Mouse (Mus musculus) ES-Bruce4 (cell line): ENCODE data around the gene Zfp593. TPM values are rescaled to one million over a fixed set of nuclear protein-coding genes. Genes with fewer than 3 reads are reported as not detected.
"Not testable (repeated sequence)": the region's sequence is repeated elsewhere in the genome, so short reads cannot be mapped to it uniquely, and the experiment has no call there.

ENCODE experiments used
- H3K27ac ChIP-seq: 2 replicates; pipeline ENCODE4 v1.5.1; 2012; ENCODE audit warnings: low read length, inconsistent platforms; ENCODE audit not compliant: insufficient read depth
- H3K27me3 ChIP-seq: 2 replicates; pipeline ENCODE4 v1.6.1; 2012; ENCODE audit warnings: mild to moderate bottlenecking, low read length, inconsistent platforms; ENCODE audit not compliant: control insufficient read depth, poor library complexity, insufficient read depth, severe bottlenecking
- H3K36me3 ChIP-seq: 2 replicates; pipeline ENCODE4 v1.6.1; 2012; ENCODE audit warnings: inconsistent platforms, mild to moderate bottlenecking, low read length, moderate library complexity; ENCODE audit not compliant: control insufficient read depth, poor library complexity, insufficient read depth, severe bottlenecking
- H3K4me1 ChIP-seq: one replicate; pipeline ENCODE4 v1.8.1; 2011; ENCODE audit warnings: low read length; ENCODE audit not compliant: control insufficient read depth, insufficient read depth
- H3K4me3 ChIP-seq: 2 replicates; pipeline ENCODE4 v1.5.1; 2011; ENCODE audit warnings: low read depth, mild to moderate bottlenecking, low read length
- H3K9ac ChIP-seq: 2 replicates; pipeline ENCODE4 v1.6.1; 2012; ENCODE audit warnings: low read depth, mild to moderate bottlenecking, inconsistent platforms; ENCODE audit not compliant: poor library complexity, severe bottlenecking
- H3K9me3 ChIP-seq: replicated peaks from 2 replicates; pipeline ENCODE4 v1.6.1; 2012; ENCODE audit warnings: mild to moderate bottlenecking, low read length, inconsistent platforms; ENCODE audit not compliant: control insufficient read depth, poor library complexity, insufficient read depth, severe bottlenecking
- CTCF ChIP-seq: IDR thresholded peaks from one replicate; pipeline ENCODE4 v1.8.1; 2011; ENCODE audit warnings: low read depth, low read length
- EP300 ChIP-seq: IDR thresholded peaks from 2 replicates; pipeline ENCODE4 v1.6.1; 2011; ENCODE audit warnings: low read depth, low read length; ENCODE audit not compliant: insufficient read depth
- POLR2A ChIP-seq: IDR thresholded peaks from one replicate; pipeline ENCODE4 v1.8.1; 2011; ENCODE audit warnings: low read length; ENCODE audit not compliant: insufficient read depth
- polyA plus RNA-seq: library from polyadenylated mRNA; stranded (reverse); fragments of >200 nt; gene quantifications from 2 replicates; pipeline ENCODE4 v1.2.4, GENCODE M21; 2011; ENCODE audit warnings: low read depth; ENCODE audit not compliant: missing spikeins, insufficient read depth, insufficient read length

The Zfp593 gene
- polyA plus RNA-seq, 1 experiment = 17.2 TPM

DNA sequence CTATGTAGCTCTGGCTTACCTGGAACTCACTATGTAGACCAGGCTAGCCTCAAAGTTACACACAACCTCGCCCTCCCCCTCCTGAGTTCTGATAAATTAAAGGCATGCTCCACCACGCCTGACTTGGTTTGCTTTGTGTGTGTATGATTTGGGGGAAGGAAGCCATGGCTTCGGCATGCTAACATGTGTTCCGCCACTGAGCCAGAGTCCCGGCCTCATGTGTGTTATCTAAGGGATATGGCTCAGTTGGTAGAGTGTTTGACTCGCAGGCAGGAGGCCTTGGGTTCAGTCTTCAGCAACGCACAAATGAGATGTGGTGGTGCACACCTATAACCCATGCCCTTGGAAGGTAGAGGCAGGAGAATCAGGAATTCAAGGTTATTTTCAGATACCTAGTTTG, 26.6 kb upstream of the Zfp593 start:
- no peak for TF ChIP-seq POLR2A
- no peak for TF ChIP-seq EP300
- TF ChIP-seq CTCF = no peak
- no peak overlapping the region for H3K4me3 ChIP-seq

DNA sequence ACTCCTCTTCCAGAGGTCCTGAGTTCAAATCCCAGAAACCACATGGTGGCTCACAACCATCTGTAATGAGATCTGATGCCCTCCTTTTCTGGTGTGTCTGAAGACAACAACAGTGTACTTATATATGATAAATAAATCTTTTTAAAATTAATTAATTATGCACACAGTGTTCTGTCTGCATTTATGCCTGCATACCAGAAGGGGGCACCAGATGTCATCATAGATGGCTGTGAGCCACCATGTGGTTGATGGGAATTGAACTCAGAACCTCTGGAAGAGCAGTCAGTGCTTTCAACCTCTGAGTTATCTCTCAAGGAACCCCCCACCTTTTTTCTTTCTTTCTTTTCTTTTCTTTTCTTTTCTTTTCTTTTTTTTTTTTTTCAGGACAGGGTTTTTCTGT, 24.2 kb upstream of the Zfp593 start:
- not testable (repeated sequence) for H3K9me3 ChIP-seq, H3K4me3 ChIP-seq

More for the DNA sequence above, 26.6 kb upstream of the Zfp593 start:
- H3K36me3 ChIP-seq = no peaks in the 10 kb centered on the region; the same call in 1 of the 2 replicates
- no peaks in the 10 kb centered on the region for H3K27me3 ChIP-seq
- no peaks in the 10 kb centered on the region for H3K4me1 ChIP-seq
- H3K9ac ChIP-seq = no peak overlapping the region
- H3K9me3 ChIP-seq = no peaks in the 10 kb centered on the region
- H3K27ac ChIP-seq = no peak overlapping the region

DNA sequence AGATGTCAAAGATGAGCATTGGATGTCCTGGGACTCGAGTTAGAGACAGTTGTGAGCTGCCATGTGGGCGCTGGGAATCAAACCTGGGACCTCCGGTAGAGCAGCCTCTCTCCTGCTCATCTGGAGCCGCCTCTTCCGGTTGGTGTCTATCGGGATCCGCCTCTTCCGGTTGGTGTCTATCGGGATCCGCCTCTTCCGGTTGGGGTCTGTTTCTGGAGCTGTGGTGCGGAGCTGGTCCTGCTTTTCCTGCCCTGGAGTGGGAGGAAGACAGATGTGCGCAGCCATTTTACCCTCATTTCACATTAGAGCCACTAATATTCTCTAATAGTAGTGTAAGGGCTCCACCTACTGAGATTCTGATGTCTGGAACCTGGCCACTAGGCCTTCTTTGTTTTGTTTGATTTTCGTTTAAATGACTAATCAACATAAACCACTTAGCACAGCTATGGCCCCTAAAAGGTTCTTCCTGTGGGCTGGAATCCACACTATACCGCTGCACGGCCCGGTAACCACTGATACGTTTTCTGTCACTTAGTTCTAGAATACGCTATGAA, 22.8 kb upstream of the Zfp593 start:
- Histone ChIP-seq H3K27ac (peak overlapping the region; percentile 69; the same call in 1 of the 2 replicates), H3K4me1 (no peaks in the 10 kb centered on the region), H3K36me3 (no peaks in the 10 kb centered on the region), H3K9me3 (no peaks in the 10 kb centered on the region), H3K9ac (peak overlapping the region; percentile 50), H3K27me3 (no peaks in the 10 kb centered on the region), H3K4me3 (peak overlapping the region; percentile 69)
- TF ChIP-seq EP300 (no peak), CTCF (no peak), POLR2A (peak; percentile 93)

More for the DNA sequence above, 24.2 kb upstream of the Zfp593 start:
- H3K4me1 ChIP-seq, H3K9ac ChIP-seq, H3K27ac ChIP-seq, H3K27me3 ChIP-seq, H3K36me3 ChIP-seq: not testable (repeated sequence)

DNA sequence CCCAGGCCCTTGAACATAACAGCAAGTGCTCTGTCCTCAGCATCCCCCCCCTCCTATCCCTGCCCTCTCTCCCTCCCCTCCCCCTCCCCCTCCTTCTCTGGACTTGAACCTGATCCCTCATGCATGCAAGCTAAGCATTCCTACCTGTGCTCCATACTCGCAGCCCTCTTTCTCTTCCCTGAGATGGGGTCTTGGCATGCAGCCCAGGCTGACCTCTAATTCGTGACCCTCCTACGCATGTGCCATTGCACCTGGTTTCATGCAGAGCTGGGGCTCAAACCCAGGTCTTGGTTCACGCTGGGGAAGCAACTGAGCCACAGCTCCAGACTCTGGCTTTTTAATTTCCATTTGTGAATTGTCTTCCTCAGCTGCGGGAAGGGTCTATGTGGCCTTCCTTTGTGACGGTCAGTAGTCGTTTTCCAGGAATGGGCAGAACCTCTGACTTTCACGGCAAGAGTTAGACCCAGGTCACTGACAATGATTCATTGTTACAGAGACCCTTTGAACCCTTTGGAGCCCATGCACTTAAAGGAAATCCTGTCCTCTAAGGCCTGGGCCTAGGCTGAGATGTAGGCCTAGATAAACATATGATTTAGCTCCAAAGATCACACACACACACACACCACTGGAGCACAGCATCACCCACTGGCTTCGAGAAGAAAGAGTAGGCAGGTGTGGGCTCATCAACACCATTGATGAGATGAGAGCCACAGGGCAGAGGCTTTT, 20.6 kb upstream of the Zfp593 start:
- no peak overlapping the region for H3K9ac ChIP-seq
- H3K27me3 ChIP-seq = no peaks in the 10 kb centered on the region
- no peaks in the 10 kb centered on the region for H3K36me3 ChIP-seq
- H3K27ac ChIP-seq = no peak overlapping the region
- H3K4me3 ChIP-seq = no peak overlapping the region
- H3K4me1 ChIP-seq = no peaks in the 10 kb centered on the region
- TF ChIP-seq CTCF (no peak), EP300 (no peak), POLR2A (no peak)
- H3K9me3 ChIP-seq = no peaks in the 10 kb centered on the region

DNA sequence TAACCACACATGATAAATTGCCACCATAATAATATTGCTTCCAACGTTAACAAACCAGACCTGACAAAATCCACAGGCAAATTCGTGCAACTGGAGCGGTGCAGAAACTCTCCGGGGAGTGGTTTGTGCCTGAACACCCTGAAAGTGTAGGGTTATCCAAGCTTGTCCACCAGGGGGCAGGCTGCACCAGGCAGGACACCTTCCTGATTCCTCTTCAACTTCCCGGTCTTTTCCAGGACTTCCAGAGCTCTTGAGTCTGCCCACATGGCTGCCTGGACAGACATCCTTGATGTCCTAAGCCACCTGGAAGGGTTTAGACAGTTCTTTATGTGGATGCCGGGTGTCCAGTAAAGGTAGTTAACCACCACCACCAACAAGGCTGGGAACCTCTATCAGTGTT, 17.8 kb upstream of the Zfp593 start:
- Histone ChIP-seq H3K36me3 (no peaks in the 10 kb centered on the region), H3K9ac (no peak overlapping the region), H3K27ac (no peak overlapping the region), H3K9me3 (no peaks in the 10 kb centered on the region), H3K27me3 (no peaks in the 10 kb centered on the region), H3K4me3 (no peak overlapping the region), H3K4me1 (no peaks in the 10 kb centered on the region)
- TF ChIP-seq CTCF = peak; percentile 94
- TF ChIP-seq EP300 = no peak

DNA sequence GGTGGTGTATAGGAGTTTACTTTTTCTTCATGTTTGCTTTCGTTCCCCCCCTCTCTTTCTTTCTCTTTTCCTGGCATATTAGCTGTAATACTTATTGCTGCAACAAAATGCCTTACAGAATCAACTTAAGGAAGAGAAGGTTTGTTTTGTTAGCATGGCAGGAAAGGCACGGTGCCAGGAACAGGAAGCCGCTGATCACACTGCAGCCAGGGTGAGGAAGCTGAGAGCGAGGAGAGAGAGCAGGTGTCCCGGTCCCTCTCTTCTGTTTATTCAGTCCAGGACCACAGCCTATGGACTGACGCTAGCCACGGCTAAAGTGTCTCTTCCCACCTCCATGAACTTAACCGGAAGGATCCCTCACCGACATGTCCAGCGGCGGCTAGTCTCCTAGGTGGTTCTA, 13.0 kb upstream of the Zfp593 start:
- H3K4me3 ChIP-seq = no peak overlapping the region
- H3K9ac ChIP-seq = no peak overlapping the region
- no peaks in the 10 kb centered on the region for H3K27me3 ChIP-seq
- TF ChIP-seq POLR2A (no peak), CTCF (no peak), EP300 (no peak)
- H3K27ac ChIP-seq = no peak overlapping the region
- H3K36me3 ChIP-seq = no peaks in the 10 kb centered on the region
- H3K4me1 ChIP-seq = peaks cover 11% of the 10 kb centered on the region
- no peaks in the 10 kb centered on the region for H3K9me3 ChIP-seq
